Mouse (Mus musculus): Measurements from ENCODE around the gene Cst8. TPM values are rescaled to one million over a fixed set of nuclear protein-coding genes. Genes with fewer than 3 reads are reported as not detected.
"Not testable (repeated sequence)": the region's sequence is repeated elsewhere in the genome, so short reads cannot be mapped to it uniquely, and the experiment has no call there.

Gene Cst8
- total RNA-seq (2022): not detected

- no peak for DNase-seq (ENCODE audit: low spot score in 2 of 2)
Observed at GRCm38 (mm10) chr2:148798485-148798884, at the start of gene Cst8. Gene Cst8 (plus strand): TSS chr2:148798785.

GRCm38 (mm10) chr2:148750058-148750457 lies 48.5 kb upstream of the Cst8 start, which contains the start of gene Cstl1:
Gene Cstl1 (plus strand): TSS chr2:148750358.
- no peak for DNase-seq (ENCODE audit: low spot score in 2 of 2)

- peak; percentile 13 to 33 for DNase-seq (ENCODE audit: low spot score in 2 of 2)
Observed at GRCm38 (mm10) chr2:148751893-148752813, 46.4 kb upstream of the Cst8 start.

GRCm38 (mm10) chr2:148754310-148754846 lies 44.2 kb upstream of the Cst8 start:
- DNase-seq (ENCODE audit: low spot score in 2 of 2): no peak

GRCm38 (mm10) chr2:148763648-148764388 lies 34.8 kb upstream of the Cst8 start:
- DNase-seq (ENCODE audit: low spot score in 2 of 2): no peak

GRCm38 (mm10) chr2:148771397-148771796 lies 27.2 kb upstream of the Cst8 start, which contains the start of gene Cst11:
Gene Cst11 (minus strand): TSS chr2:148771497.
- not testable (repeated sequence) for DNase-seq (ENCODE audit: low spot score in 2 of 2)

GRCm38 (mm10) chr2:148781709-148782108 lies 16.9 kb upstream of the Cst8 start, which contains the start of gene 8030411F24Rik:
Gene 8030411F24Rik (plus strand): TSS chr2:148782009.
- DNase-seq (ENCODE audit: low spot score in 2 of 2): no peak

- no peak for DNase-seq (ENCODE audit: low spot score in 2 of 2)
Observed at GRCm38 (mm10) chr2:148789142-148789541, 9.4 kb upstream of the Cst8 start, which contains the start of gene Cst12. Gene Cst12 (plus strand): TSS chr2:148789361.

- DNase-seq (ENCODE audit: low spot score in 2 of 2): no peak
Observed at GRCm38 (mm10) chr2:148801491-148801921, 2.9 kb downstream of the Cst8 start.

- DNase-seq (ENCODE audit: low spot score in 2 of 2): no peak
Observed at GRCm38 (mm10) chr2:148806696-148807095, 8.1 kb downstream of the Cst8 start.

GRCm38 (mm10) chr2:148819909-148820308 lies 21.3 kb downstream of the Cst8 start, which contains the start of gene Cst13:
Gene Cst13 (plus strand): TSS chr2:148820081.
- no peak for DNase-seq (ENCODE audit: low spot score in 2 of 2)

GRCm38 (mm10) chr2:148825986-148826385 lies 27.4 kb downstream of the Cst8 start:
- DNase-seq (ENCODE audit: low spot score in 2 of 2): no peak

- DNase-seq (ENCODE audit: low spot score in 2 of 2): no peak
Observed at GRCm38 (mm10) chr2:148834912-148835311, 36.3 kb downstream of the Cst8 start, which contains the start of gene Cst9. Gene Cst9 (plus strand): TSS chr2:148835147.

GRCm38 (mm10) chr2:148838075-148838777 lies 39.6 kb downstream of the Cst8 start:
- DNase-seq (ENCODE audit: low spot score in 2 of 2): no peak

GRCm38 (mm10) chr2:148839224-148839623 lies 40.6 kb downstream of the Cst8 start:
- no peak for DNase-seq (ENCODE audit: low spot score in 2 of 2)

- DNase-seq (ENCODE audit: low spot score in 2 of 2): peak; percentile 70 to 79
Observed at GRCm38 (mm10) chr2:148851116-148851906, 52.7 kb downstream of the Cst8 start.
